Comparison of ENCODE assay signal across 12 mouse cellular contexts in genomic region chr13:49460692-49461414, GRCm38 (mm10). TPM values are rescaled to one million over a fixed set of nuclear protein-coding genes. Genes with fewer than 3 reads are reported as not detected.
DNase-seq lines count a peak whose midpoint lies in the region; ATAC-seq and TF ChIP-seq lines count a peak whose summit lies in the region.
"Had no signal": no experiment of that assay in that cellular context is flagged by ENCODE, and none has a peak within 500 bp of the region (broad histone marks: within the 10 kb centered on the region; RNA-seq: fewer than 3 reads in every experiment).

No protein-coding gene starts in this region.

- intact Hi-C loops in left cerebral cortex, adult 2 months (cut with DNase I), result no loop called here

- H3K27ac ChIP-seq in left cerebral cortex, adult 2 months, result peak overlapping the region; percentile 61
- H3K27ac ChIP-seq in stomach, embryonic 14.5 days (ENCODE audit: low read length), result peak overlapping the region; percentile 44; the same call in 1 of the 2 replicates
- H3K27ac ChIP-seq: heart, embryonic 13.5 days; midbrain, embryonic 12.5 days had no signal

- no peaks in the 10 kb centered on the region for H3K27me3 ChIP-seq in stomach, embryonic 14.5 days (ENCODE audit: control insufficient read depth, insufficient read depth, low read length)
- H3K27me3 ChIP-seq: heart, embryonic 13.5 days; midbrain, embryonic 12.5 days had no signal

- H3K9me3 ChIP-seq in stomach, embryonic 14.5 days (ENCODE audit: control insufficient read depth, low read depth, low read length), result no peaks in the 10 kb centered on the region
- H3K9me3 ChIP-seq: heart, embryonic 13.5 days; midbrain, embryonic 12.5 days had no signal

- peaks cover 33% of the 10 kb centered on the region for H3K36me3 ChIP-seq in stomach, embryonic 14.5 days (ENCODE audit: control insufficient read depth, insufficient read depth, low read length)

- WGBS in stomach, embryonic 14.5 days, result 58% methylated on average over 5 of the region's 5 CpGs

- no peak overlapping the region for H3K9ac ChIP-seq in stomach, embryonic 14.5 days (replicated peaks; ENCODE audit: low read depth, low read length)
- H3K9ac ChIP-seq: heart, embryonic 13.5 days; midbrain, embryonic 12.5 days had no signal

- no peak for ATAC-seq in stomach, embryonic 14.5 days (ENCODE audit: insufficient number of reproducible peaks, insufficient read depth, low FRiP score, low read depth)
- ATAC-seq: activated CD4-positive, CD25-positive, alpha-beta regulatory T cell, adult 4 months had no signal

- no peaks in the 10 kb centered on the region for H3K4me1 ChIP-seq in stomach, embryonic 14.5 days (ENCODE audit: control insufficient read depth, insufficient read depth, low read length)
- H3K4me1 ChIP-seq: heart, embryonic 13.5 days; midbrain, embryonic 12.5 days had no signal

- peak; percentile 67 for DNase-seq in gastrocnemius, adult 18-20 months (ENCODE audit: low spot score)
- DNase-seq in gastrocnemius, postnatal 4 days (ENCODE audit: low spot score in 2 of 2), result no peak
- no peak for DNase-seq in left cerebral cortex, adult 2 months (ENCODE audit: extremely low spot score in 1 of 2, low spot score in 2 of 2)
- DNase-seq in left cerebral cortex, adult 8-10 months (ENCODE audit: low spot score in 2 of 2), result no peak
- peak; percentile 73 to 75 for DNase-seq in layer of hippocampus, adult 8-10 months (ENCODE audit: low spot score in 2 of 2)
- no peak for DNase-seq in B cell, adult 2 months
- no peak for DNase-seq in cerebellum, adult 8-10 months
- DNase-seq: right cerebral cortex, postnatal 14 days had no signal

- no peak overlapping the region for H3K4me2 ChIP-seq in stomach, embryonic 14.5 days (replicated peaks; ENCODE audit: low read depth, low read length)
- H3K4me2 ChIP-seq: heart, embryonic 13.5 days; midbrain, embryonic 12.5 days had no signal

- no peak for TF ChIP-seq CTCF in left cerebral cortex, adult 2 months (IDR thresholded peaks at IDR 0.05)

- H3K4me3 ChIP-seq in left cerebral cortex, adult 2 months, result no peak overlapping the region
- no peak overlapping the region for H3K4me3 ChIP-seq in stomach, embryonic 14.5 days (ENCODE audit: low read depth, low read length)
- H3K4me3 ChIP-seq: heart, embryonic 13.5 days; midbrain, embryonic 12.5 days had no signal

RNA-seq across cellular contexts. Expression of gene Tes3-ps, which starts 32.3 kb away (rescaled TPM):
- 1 to 10 TPM; 1.4 to 1.6 TPM for total RNA-seq in gastrocnemius, adult 18-20 months (2021)
- total RNA-seq in gastrocnemius, postnatal 4 days (2021), result 1 to 10 TPM; 1.6 to 1.8 TPM
- 1 to 10 TPM; 1.5 to 2.1 TPM for total RNA-seq in left cerebral cortex, adult 2 months (2021)
- 1 to 10 TPM; 1.5 to 2.4 (median 2.0) TPM for total RNA-seq in left cerebral cortex, adult 8-10 months (2022)
- total RNA-seq in layer of hippocampus, adult 8-10 months (2022), result 1 to 10 TPM in 3 of 4 experiments, under 1 TPM in 1; 0.79 to 2.0 (median 1.8) TPM
- polyA plus RNA-seq in stomach, embryonic 14.5 days (2014; fragmentation: Nextera tagmentation; extraction: Ambion mirVana), result 1.2 and 1.7 TPM in 2 replicates

RNA-seq across cellular contexts. Expression of gene Ippk, which starts 39.8 kb away (rescaled TPM):
- total RNA-seq in gastrocnemius, adult 18-20 months (2021), result 1 to 10 TPM; 5.9 to 6.6 TPM
- total RNA-seq in gastrocnemius, postnatal 4 days (2021), result 1 to 10 TPM; 7.0 to 8.9 TPM
- total RNA-seq in left cerebral cortex, adult 2 months (2021), result 10 to 100 TPM; 17.7 to 18.0 TPM
- total RNA-seq in left cerebral cortex, adult 8-10 months (2022), result 10 to 100 TPM; 16.5 to 21.5 (median 16.8) TPM
- total RNA-seq in layer of hippocampus, adult 8-10 months (2022), result 10 to 100 TPM; 27.6 to 32.1 (median 30.7) TPM
- polyA plus RNA-seq in stomach, embryonic 14.5 days (2014; fragmentation: Nextera tagmentation; extraction: Ambion mirVana), result 16.3 and 17.8 TPM in 2 replicates

RNA-seq across cellular contexts. Expression of gene Ecm2, which starts 43.8 kb away (rescaled TPM):
- total RNA-seq in gastrocnemius, adult 18-20 months (2021), result 1 to 10 TPM; 6.7 to 9.3 TPM
- total RNA-seq in gastrocnemius, postnatal 4 days (2021), result 10 to 100 TPM; 11.7 to 14.8 TPM
- 1 to 10 TPM; 2.2 to 2.4 TPM for total RNA-seq in left cerebral cortex, adult 2 months (2021)
- 1 to 10 TPM; 2.5 to 3.1 (median 2.9) TPM for total RNA-seq in left cerebral cortex, adult 8-10 months (2022)
- total RNA-seq in layer of hippocampus, adult 8-10 months (2022), result 1 to 10 TPM; 6.6 to 9.4 (median 7.3) TPM
- 0.57 and 0.88 TPM in 2 replicates for polyA plus RNA-seq in stomach, embryonic 14.5 days (2014; fragmentation: Nextera tagmentation; extraction: Ambion mirVana)

Comparison
In these comparisons a context has a peak if more than half of its experiments do, and no peak if none do; other contexts are left out.
1. DNase-seq: peak in gastrocnemius, adult 18-20 months (single experiment) and layer of hippocampus, adult 8-10 months (2 of 2); none in gastrocnemius, postnatal 4 days (0 of 2), left cerebral cortex, adult 2 months (0 of 2), left cerebral cortex, adult 8-10 months (0 of 2), B cell, adult 2 months (0 of 2) and cerebellum, adult 8-10 months (single experiment).